Mouse (Mus musculus) hematopoietic stem cell, adult 5-6 weeks (primary cell): ENCODE measurements around the gene Gm49673. TPM values are rescaled to one million over a fixed set of nuclear protein-coding genes. Genes with fewer than 3 reads are reported as not detected.
"Not testable (repeated sequence)": the region's sequence is repeated elsewhere in the genome, so short reads cannot be mapped to it uniquely, and the experiment has no call there.

ENCODE experiments used
- ATAC-seq, 2 experiments: fragments of 125-278 bp in 1 of 2; replicated peaks in 1 of 2; 2 replicates each; pipeline ENCODE4 v1.8.0; 2016 to 2017; ENCODE audit warnings: inconsistent platforms in 2 of 2, mild to moderate bottlenecking in 2 of 2, moderate number of reproducible peaks in 2 of 2, low read depth in 1 of 2, moderate TSS enrichment in 1 of 2; ENCODE audit not compliant: low FRiP score in 2 of 2, poor library complexity in 2 of 2, severe bottlenecking in 2 of 2, insufficient read depth in 1 of 2, low TSS enrichment in 1 of 2
- total RNA-seq: library from RNA; stranded (forward); fragments of 172-1452, 232-1000 nt; gene quantifications from 2 replicates; pipeline ENCODE4 v1.2.3, GENCODE M21; 2017

Gene Gm49673
- total RNA-seq, 1 experiment from 2014 or later = not detected

- peak; percentile 48 to 70 for ATAC-seq
Observed at GRCm38 (mm10) chr17:8092537-8093526, 54.8 kb downstream of the Gm49673 start.

- not testable (repeated sequence) for ATAC-seq
Observed at GRCm38 (mm10) chr17:8091320-8091719, 56.3 kb downstream of the Gm49673 start.

DNA sequence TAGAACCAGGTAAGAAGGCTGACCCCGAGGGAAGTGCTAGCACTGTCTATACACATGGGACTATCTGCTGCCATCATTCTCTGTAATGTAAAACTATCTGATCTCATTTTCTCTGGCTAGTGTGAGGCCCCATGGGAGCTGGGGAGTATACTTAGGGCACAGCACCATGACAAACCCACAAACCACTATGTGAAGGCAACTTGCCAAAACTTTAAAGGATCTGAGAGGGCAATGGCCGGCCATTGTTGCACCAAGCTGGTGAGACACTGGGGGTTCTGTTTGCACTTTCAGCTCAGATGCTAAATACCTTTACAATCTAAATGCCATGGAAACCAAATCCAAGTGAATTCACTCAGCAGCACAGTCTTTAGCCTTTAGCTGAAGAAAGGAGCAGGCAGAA, 77.7 kb downstream of the Gm49673 start:
- ATAC-seq = peak in 1 of 2 experiments; percentile 49; a peak in 2 of 4 replicates

DNA sequence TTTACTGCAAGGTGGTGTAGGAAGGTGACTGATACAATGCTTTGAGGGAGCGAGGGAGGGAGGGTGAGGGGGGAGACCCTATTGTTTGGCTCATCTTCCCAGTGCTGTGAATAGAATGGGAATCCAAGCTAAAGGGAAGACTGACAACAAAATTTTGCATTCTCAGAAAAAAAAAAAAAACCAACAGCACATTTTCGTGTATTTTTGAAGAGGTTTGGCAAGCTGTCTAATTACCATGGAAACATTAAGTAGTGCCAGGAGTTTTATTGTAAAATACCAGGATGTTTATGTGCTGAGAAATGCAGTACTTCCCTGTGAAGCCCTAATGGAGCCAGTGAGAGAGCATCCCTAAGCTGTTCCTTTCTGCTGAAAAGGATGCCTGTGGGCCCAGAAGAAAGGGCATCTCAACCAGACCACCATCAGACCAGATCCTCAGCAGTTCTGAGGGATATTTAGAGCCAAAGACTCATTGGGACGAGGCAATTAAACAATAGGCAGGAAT, 90.9 kb downstream of the Gm49673 start:
- ATAC-seq = not testable (repeated sequence)

DNA sequence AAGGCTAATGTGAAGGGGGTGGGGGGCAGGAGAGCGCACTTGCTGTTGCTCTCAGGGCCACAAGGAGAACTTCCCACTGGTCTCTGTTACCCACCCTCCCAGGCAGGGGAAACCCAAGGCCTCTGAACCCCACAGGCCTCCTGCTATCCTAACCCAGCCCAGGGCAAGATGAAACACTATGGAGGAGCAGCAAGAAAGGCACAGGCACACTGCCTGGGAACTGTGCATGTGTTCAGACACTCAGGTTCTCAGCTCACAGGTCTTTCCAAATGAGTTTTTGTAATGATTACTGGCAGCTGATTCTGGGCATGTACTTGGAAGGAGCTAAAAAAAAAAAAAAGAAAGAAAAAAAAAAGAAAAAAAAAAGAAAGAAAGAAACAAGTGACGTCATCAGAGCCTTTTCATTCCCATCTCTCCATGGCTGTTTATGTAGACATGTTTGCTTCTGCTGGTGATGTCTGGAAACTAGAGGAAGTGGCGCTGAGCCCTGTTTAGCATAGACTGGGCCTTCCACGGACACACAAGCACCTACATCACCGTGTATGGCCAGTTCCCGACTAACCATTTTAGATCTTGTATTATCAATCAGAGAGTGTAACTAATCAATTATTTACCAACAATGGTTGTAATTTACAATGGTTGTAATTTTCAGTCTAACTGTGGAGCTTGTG, 91.5 kb downstream of the Gm49673 start:
- not testable (repeated sequence) for ATAC-seq

GRCm38 (mm10) chr17:8051247-8051646, 96.3 kb downstream of the Gm49673 start:
- peak; percentile 61 to 74 for ATAC-seq

DNA sequence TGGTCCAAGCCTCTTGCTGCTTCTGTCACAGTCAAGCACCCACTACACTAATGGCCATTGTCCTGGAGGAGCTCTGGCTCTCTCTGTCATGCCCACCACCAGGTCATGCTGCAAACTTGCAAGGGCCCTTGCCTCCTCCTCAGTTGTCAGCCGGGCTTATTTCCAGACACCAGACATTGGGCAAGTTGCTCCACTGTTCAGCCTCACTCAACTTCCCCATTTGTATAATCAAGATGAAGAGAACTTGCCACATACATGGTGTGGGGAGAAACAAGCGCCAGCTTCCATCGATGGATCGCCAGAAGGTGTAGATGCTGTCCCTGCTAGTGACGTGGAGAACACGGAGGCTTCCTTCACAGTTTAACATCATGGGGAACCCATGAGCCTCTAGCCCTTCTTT, 97.4 kb downstream of the Gm49673 start:
- peak; percentile 72 to 74 for ATAC-seq

DNA sequence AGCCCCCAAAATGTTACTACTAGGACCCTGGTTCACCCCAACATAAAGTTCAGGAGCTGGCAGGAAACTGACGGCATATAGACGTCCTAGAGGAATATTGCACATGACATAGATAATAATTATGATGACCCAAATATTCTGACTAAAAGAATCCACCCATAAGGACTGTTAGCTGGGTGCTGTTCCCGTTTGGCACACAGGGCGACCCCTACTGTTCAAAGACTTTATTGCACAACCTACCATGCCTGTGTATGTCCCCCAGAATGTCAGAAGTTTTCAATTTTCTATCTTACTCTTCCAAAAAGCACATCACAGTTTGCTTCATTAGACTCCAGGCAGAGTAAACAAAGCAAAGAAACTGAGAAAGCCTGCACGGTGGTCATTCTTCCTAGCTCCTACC, 101.4 kb downstream of the Gm49673 start:
- ATAC-seq = peak; percentile 43 to 49; a peak in 2 of 4 replicates

DNA sequence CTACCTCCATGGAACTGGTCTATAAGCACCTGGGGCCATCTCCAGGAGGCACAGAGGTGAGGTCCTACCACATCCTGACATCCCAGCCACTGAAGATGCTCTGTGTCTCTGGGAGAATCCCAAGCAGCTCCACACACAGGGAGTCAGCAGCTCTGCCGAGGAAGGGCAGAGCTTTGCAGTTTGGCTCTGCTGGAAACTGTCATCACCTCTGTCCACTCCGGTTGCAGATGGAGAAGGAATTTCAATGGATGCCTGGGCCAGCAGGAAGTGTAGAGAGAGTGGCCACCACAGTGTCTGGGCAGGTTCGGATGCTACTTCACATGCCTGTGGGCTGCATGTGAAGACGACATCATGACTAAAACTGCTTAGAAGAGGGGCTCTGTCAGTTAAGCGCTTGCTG, 106.4 kb downstream of the Gm49673 start:
- ATAC-seq = not testable (repeated sequence)

DNA sequence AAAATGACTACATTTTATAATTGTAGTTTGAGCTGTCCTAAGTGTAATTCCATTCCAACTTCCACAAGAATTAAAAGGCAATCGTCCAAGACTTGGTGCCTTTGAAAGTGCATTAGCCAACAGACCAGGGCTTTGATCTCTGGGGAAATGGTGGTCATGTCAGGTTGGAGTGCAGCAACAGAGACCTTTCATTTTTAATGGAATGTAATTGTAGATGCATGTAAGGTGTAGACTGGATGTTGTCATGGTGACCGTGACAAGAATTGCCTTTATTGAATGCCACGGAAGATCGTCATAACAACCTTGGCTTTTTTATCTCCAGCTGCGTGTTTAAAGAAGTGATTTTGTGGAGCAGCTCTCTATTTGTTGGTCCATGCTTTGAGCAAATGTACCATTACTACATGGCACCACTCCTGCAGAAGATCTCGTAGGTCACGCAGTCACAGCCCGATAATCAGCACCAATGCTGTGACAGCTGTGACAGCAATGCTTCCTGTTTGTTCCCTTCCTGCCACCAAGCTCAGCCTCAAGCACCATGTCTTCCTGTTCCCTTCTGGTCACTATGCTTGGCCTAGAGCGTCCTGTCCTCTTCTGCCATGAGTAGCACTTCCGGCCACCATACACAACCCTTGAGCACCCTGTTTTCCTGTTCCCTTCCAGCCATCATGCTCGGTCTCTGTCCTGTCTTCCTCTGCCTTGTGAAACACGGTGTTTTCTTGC, 107.5 kb downstream of the Gm49673 start:
- peak; percentile 25 to 69; a peak in 3 of 4 replicates for ATAC-seq

DNA sequence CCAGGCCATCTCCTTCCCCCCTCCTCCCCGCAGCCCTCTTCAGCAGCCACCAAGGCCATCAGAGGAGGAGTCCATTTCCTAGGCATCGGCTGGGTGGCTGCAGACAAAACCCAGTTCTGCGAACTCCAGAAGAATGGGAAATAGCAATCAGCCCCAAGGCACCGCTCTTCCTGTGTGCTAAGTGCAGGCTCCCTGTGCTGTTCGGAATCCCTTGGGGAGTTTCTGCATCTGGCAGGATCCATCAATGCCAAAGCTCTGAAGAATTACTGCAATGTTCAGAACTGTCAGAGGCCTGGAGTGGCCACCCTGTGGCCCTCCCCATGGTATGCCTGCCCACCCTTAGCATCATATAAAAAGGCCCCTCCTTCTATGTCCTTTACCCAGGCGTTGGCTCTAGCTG, 110.6 kb downstream of the Gm49673 start:
- not testable (repeated sequence) for ATAC-seq

Other genes starting within 250 kb of the Gm49673 start
- 11.0 and 12.7 TPM in 2 replicates for gene Tagap, start 221.8 kb downstream of the Gm49673 start, total RNA-seq
- gene Rsph3a, start 202.2 kb downstream of the Gm49673 start, total RNA-seq = 46.2 and 116 TPM in 2 replicates
- 23.8 and 54.8 TPM in 2 replicates for gene Rnaset2a, start 309 bp upstream of the Gm49673 start, total RNA-seq
- gene Fgfr1op, start 17.7 kb upstream of the Gm49673 start, total RNA-seq = 57.5 and 64.7 TPM in 2 replicates
- gene Ccr6, start 88.3 kb upstream of the Gm49673 start, total RNA-seq = not detected in 2 replicates
- 72.7 and 73.1 TPM in 2 replicates for gene Mpc1, start 135.1 kb upstream of the Gm49673 start, total RNA-seq
- gene Sft2d1, start 163.3 kb upstream of the Gm49673 start, total RNA-seq = 33.1 and 56.3 TPM in 2 replicates
- gene Prr18, start 189.7 kb upstream of the Gm49673 start, total RNA-seq = not detected in 2 replicates
- not detected in 2 replicates for gene T2, start 208.2 kb upstream of the Gm49673 start, total RNA-seq